Mouse (Mus musculus): Measurements from ENCODE around the gene Gm21708.
"Not testable (repeated sequence)": the region's sequence is repeated elsewhere in the genome, so short reads cannot be mapped to it uniquely, and the experiment has no call there.

Gm21708 gene

GRCm38 (mm10) chrY:3410067-3410466 is at the start of gene Gm21708, which contains the start of gene Gm21704:
TSS of gene Gm21708 (minus strand) at chrY:3410167.
TSS of gene Gm21704 (minus strand) at chrY:3410167.
- not testable (repeated sequence) for DNase-seq

Measured in cerebellum, adult 11 months (tissue).